Mouse (Mus musculus): ENCODE measurements at regions not wholly inside any gene's neighbourhood (a gene's known extent, or its start where the extent isn't known, plus 50 kb on each side); places are given as distances from the start of the nearest gene placed in this dataset.

DNA sequence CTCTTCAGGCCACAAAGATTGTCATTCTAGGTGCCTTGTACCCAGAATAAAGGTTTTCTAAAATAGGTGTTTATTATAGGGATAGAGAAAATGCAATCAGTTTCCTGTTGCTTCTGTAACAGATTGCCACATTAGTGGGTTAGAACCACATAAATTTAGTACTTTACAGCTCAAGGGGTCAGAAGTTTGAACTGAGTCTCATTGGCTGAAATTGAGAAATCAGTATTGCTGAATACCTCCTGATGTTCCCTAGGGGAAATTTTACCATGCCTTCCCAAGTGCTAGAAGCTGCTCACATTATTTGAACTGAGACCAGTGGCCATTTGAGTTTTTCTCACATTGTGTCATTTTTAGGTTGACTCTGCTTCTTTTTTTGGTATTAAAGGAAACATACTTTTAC, 160.2 kb downstream of the Calcrl start:
- no peak for DNase-seq (ENCODE audit: low spot score in 2 of 2)

DNA sequence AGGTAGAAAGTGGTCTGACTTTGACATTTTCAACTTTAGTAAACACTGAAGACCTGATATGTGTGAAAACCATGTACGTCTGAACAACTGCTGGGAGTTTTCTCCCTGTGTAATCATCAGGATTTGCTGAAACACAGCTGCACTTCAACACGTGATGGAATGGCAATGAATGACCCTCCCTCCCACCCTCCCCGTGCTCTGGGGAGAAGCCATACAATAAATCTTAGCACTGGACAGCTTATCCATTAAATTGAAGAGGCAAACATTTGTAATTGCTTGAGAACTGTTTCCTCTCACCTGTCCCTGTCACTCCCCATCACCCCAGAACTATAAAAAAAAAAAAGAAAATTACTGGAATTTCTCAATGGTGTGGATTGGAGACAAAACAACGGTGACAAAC, 159.1 kb downstream of the Calcrl start:
- no peak for DNase-seq (ENCODE audit: low spot score in 2 of 2)

DNA sequence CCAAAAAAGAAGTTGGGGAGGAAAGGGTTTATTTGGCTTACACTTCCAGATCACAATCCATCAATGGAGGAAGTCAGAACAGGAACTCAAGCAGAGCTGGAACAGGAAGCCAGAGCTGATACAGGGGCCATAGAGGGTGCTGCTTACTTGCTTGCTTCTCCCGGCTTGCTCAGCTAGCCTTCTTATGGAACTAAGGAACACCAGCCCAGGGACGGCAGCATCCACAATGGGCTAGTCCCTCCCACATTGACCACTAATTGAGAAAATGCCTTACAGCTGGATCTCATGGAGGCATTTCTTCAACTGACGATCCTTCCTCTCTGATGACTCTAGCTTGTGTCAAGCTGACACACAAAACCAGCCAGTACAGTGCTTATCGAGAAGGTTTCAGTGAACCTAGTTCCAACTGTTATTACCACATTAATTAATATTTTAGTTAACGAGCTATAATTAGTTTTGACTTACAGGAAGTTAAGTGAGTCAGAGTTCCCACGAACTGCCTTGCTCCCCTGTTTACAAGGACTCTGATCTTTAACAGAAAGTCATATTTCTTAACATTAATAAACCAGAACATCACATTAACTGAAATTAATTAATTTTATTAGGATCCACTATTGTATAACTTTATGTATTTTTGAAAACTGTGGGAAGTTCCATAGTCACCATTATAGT, 158.2 kb downstream of the Calcrl start:
- no peak for DNase-seq (ENCODE audit: low spot score in 2 of 2)

DNA sequence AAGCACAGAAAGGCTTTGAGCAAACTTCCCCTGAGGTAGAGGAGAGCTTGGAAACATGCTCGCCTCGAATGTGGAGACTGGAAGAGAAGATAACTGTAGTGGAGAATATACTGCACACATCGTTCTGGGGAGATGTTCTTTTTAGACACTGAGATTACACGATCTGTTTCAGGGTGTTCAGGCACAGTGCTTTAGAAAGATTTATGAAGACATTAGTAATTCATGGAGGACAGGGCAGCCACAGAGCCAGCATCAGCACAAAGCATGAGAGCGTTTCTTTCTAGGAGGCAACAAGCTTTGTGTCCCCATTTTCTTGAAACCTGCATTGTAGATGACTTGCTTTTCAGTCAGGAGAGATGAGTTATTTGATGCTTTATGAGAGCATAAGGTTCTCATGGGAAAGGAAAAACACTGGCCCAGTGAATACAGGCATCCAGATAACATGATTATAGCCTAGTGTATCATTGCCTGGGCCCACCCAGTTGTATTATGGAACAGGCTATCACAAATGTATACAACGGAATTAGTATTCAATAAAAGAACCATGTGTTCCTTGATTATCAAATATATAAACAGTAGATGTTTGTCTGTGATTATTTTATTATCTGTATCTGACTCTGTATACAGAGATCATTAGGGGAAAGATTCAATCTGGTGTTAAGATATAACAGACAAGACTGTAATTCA, 151.0 kb downstream of the Calcrl start:
- no peak for DNase-seq (ENCODE audit: low spot score in 2 of 2)

DNA sequence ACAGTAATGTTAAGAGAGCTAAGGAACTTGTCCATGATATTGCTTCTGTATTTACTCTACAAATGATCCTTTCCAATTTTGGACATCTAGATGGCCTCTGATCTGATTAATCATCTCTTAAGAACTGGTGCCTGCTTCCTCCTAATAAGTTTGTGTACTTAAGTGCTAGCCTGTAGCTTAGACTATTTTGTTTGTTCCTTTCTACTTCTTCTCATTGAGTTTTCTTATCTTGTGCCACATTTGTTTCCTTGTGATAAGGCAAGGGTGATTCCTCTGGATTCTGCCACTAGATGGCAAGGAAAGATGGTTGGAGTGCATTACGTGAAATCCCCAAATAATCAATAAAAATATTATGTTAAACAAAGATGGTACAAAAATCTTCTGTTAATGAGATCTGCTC, 148.0 kb downstream of the Calcrl start:
- no peak for DNase-seq (ENCODE audit: low spot score in 2 of 2)
